Mouse (Mus musculus) cerebellum, postnatal 14 days (tissue): ENCODE results near the gene Arid5a.
A peak's percentile ranks its signal among the peaks of the same experiment; 100 is the strongest.

Experiments
- DNase-seq, 2 experiments: peaks; one replicate each; pipeline ENCODE4 v3.0.0; 2021; ENCODE audit warnings: mixed read lengths in 2 of 2

Gene Arid5a

GRCm38 (mm10) chr1:36294402-36294801 is 13.1 kb upstream of the Arid5a start:
- DNase-seq: no peak

- DNase-seq: peak; percentile 62 to 73
Measured at GRCm38 (mm10) chr1:36296466-36297149, 10.9 kb upstream of the Arid5a start.

- DNase-seq: peak in 1 of 2 experiments; percentile 2
Measured at GRCm38 (mm10) chr1:36298107-36298506, 9.4 kb upstream of the Arid5a start.

- DNase-seq: no peak
Measured at GRCm38 (mm10) chr1:36299126-36299525, 8.4 kb upstream of the Arid5a start.

- DNase-seq: no peak
Measured at GRCm38 (mm10) chr1:36299676-36300075, 7.9 kb upstream of the Arid5a start.

GRCm38 (mm10) chr1:36300486-36300885 is 7.0 kb upstream of the Arid5a start:
- DNase-seq: no peak

GRCm38 (mm10) chr1:36302273-36302672 is 5.3 kb upstream of the Arid5a start:
- DNase-seq: peak in 1 of 2 experiments; percentile 2

- no peak for DNase-seq
Measured at GRCm38 (mm10) chr1:36302957-36303356, 4.6 kb upstream of the Arid5a start.

- DNase-seq: peak; percentile 62 to 76
Measured at GRCm38 (mm10) chr1:36303381-36304320, 3.9 kb upstream of the Arid5a start.

- peak in 1 of 2 experiments; percentile 2 for DNase-seq
Measured at GRCm38 (mm10) chr1:36304764-36305163, 2.8 kb upstream of the Arid5a start.

GRCm38 (mm10) chr1:36306120-36306519 is 1.4 kb upstream of the Arid5a start:
- no peak for DNase-seq

GRCm38 (mm10) chr1:36307121-36307494 is 425 bp upstream of the Arid5a start:
- no peak for DNase-seq

- no peak for DNase-seq
Measured at GRCm38 (mm10) chr1:36308451-36308901, 943 bp downstream of the Arid5a start.

GRCm38 (mm10) chr1:36308966-36309475 is 1.5 kb downstream of the Arid5a start:
- no peak for DNase-seq

- DNase-seq: no peak
Measured at GRCm38 (mm10) chr1:36309498-36309901, 2.0 kb downstream of the Arid5a start.

GRCm38 (mm10) chr1:36314959-36315775 is 7.6 kb downstream of the Arid5a start:
- peak in 1 of 2 experiments; percentile 50 for DNase-seq

- DNase-seq: no peak
Measured at GRCm38 (mm10) chr1:36315776-36316100, 8.2 kb downstream of the Arid5a start.

- DNase-seq: peak; percentile 63 to 73
Measured at GRCm38 (mm10) chr1:36321164-36321563, 13.6 kb downstream of the Arid5a start.

GRCm38 (mm10) chr1:36321829-36322573 is 14.5 kb downstream of the Arid5a start:
- DNase-seq: no peak

- DNase-seq: no peak
Measured at GRCm38 (mm10) chr1:36323076-36323475, 15.5 kb downstream of the Arid5a start.

GRCm38 (mm10) chr1:36323746-36324448 is 16.4 kb downstream of the Arid5a start:
- DNase-seq: peak; percentile 64
